Mouse (Mus musculus): ENCODE measurements around the gene Mgst2. TPM values are rescaled to one million over a fixed set of nuclear protein-coding genes. Genes with fewer than 3 reads are reported as not detected.

The Mgst2 gene
- total and polyA plus RNA-seq, 3 experiments: 0.69 to 3.1 TPM; not detected in 1

GRCm38 (mm10) chr3:51708375-51708745 lies 48.2 kb downstream of the Mgst2 start:
- no peak for DNase-seq (ENCODE audit: low read depth, low spot score)

DNA sequence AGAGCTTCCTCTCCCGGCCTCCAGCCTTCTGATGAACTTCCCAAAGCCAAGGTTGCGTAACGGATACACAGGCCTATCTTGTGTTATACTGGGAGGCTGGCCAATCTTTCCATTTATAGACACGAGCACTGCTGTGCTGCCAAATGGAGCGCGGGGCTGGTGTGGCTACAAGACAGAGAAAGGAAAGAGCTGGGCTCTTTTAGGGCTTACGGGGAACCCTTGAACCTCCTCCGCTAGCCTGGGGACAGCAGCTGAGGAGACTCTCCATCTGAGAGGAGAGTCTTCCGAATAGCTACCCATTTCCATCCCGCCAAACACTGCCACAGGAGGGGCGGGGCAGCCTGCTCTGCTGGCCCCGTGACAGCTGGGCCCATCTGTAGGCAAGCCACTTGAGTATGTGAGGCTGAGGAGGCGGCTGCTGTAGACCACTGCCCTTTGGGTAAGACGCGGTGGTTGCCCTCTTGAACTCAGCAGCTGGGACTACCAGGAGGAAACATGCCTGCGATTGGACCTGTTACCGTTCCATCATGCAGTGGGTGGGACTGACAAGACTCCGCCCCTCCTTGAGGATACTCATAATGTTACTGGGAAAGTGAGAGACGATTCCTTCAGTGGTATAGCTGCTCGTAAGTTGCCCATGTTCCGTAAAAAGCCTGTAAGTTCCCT lies 48.7 kb downstream of the Mgst2 start:
- Histone ChIP-seq H3K9ac (ENCODE audit: control insufficient read depth, low read depth, low read length, poor library complexity, severe bottlenecking) (peak overlapping the region; percentile 56), H3K79me2 (ENCODE audit: control insufficient read depth, insufficient read depth, low read length, poor library complexity) (no peaks in the 10 kb centered on the region), H3K36me3 (ENCODE audit: control insufficient read depth in 1 of 2, insufficient read depth in 2 of 2, low read length in 2 of 2) (peaks cover 0 to 14% of the 10 kb centered on the region in 2 experiments; a peak in 2 of 4 replicates), H3K27me3 (ENCODE audit: control insufficient read depth in 1 of 2, insufficient read depth in 2 of 2, low read length in 2 of 2) (no peaks in the 10 kb centered on the region), H3K4me3 (ENCODE audit: control insufficient read depth in 1 of 2, insufficient read depth in 1 of 2, low read depth in 2 of 2, low read length in 2 of 2) (peak overlapping the region; percentile 64 to 91), H3K4me1 (ENCODE audit: control insufficient read depth in 1 of 2, insufficient read depth in 2 of 2, low read length in 2 of 2) (peaks cover 8 to 18% of the 10 kb centered on the region in 2 experiments), H3K27ac (ENCODE audit: control insufficient read depth, low read depth, low read length) (peak overlapping the region; percentile 55), H3K9me3 (replicated peaks; ENCODE audit: insufficient read depth, low read length) (no peaks in the 10 kb centered on the region)
- peak; percentile 90 for DNase-seq (ENCODE audit: low read depth, low spot score)
- no peak for TF ChIP-seq UBTF (IDR thresholded peaks at IDR 0.05; ENCODE audit: borderline replicate concordance, insufficient read depth, low read depth, low read length)
- TF ChIP-seq POLR2AphosphoS5 (IDR thresholded peaks at IDR 0.05; ENCODE audit: borderline replicate concordance, low read depth, low read length): no peak
- 0 out of 2 replicates have a peak, but pooled peaks have one; percentile 7 for TF ChIP-seq ELF1 (IDR thresholded peaks at IDR 0.05; ENCODE audit: low read depth, low read length)
- TF ChIP-seq MXI1 (IDR thresholded peaks at IDR 0.05; ENCODE audit: low read depth, low read length): peak; percentile 61; the same call in 1 of the 2 replicates
- TF ChIP-seq MAZ (IDR thresholded peaks at IDR 0.05; ENCODE audit: low read depth, low read length): no peak
- no peak for TF ChIP-seq CHD1 (IDR thresholded peaks at IDR 0.05; ENCODE audit: low read depth, low read length)
- no peak for TF ChIP-seq GATA1 (IDR thresholded peaks at IDR 0.05; ENCODE audit: low read depth, low read length)
- TF ChIP-seq MAFK (IDR thresholded peaks at IDR 0.05; ENCODE audit: borderline replicate concordance, low read depth, low read length): no peak
- no peak for TF ChIP-seq MAX (IDR thresholded peaks at IDR 0.05; ENCODE audit: low read length)
- no peak for TF ChIP-seq ZNF384 (IDR thresholded peaks at IDR 0.05; ENCODE audit: low read depth, low read length)
- no peak for TF ChIP-seq USF2 (IDR thresholded peaks at IDR 0.05; ENCODE audit: borderline replicate concordance in 1 of 2, insufficient read depth in 1 of 2, low read depth in 1 of 2, low read length in 2 of 2)
- no peak; the same call in 1 of the 2 replicates for TF ChIP-seq SMC3 (IDR thresholded peaks at IDR 0.05; ENCODE audit: low read depth, low read length)
- TF ChIP-seq ETS1 (IDR thresholded peaks at IDR 0.05; ENCODE audit: low read depth, low read length): peak; percentile 63; the same call in 1 of the 2 replicates
- TF ChIP-seq NRF1 (IDR thresholded peaks at IDR 0.05; ENCODE audit: insufficient read depth, low read depth, low read length, poor library complexity, severe bottlenecking): no peak
- peak; percentile 33 for TF ChIP-seq RCOR1 (IDR thresholded peaks at IDR 0.05; ENCODE audit: low read depth, low read length)
- no peak for TF ChIP-seq CTCF (IDR thresholded peaks at IDR 0.05 in 2 of 3, conservative IDR thresholded peaks at IDR 0.05 in 1 of 3; ENCODE audit: control insufficient read depth in 1 of 3, insufficient read depth in 1 of 3, low read depth in 2 of 3, low read length in 3 of 3, poor library complexity in 1 of 3, severe bottlenecking in 1 of 3)
- TF ChIP-seq ZKSCAN1 (IDR thresholded peaks at IDR 0.05; ENCODE audit: low read depth, low read length): no peak
- TF ChIP-seq MEF2A (IDR thresholded peaks at IDR 0.05; ENCODE audit: extremely low read depth, insufficient replicate concordance, low read depth, low read length, poor library complexity, severe bottlenecking): peak; percentile 91; the same call in 1 of the 2 replicates
- peak; percentile 13 to 41; a peak in 2 of 4 replicates for TF ChIP-seq EP300 (IDR thresholded peaks at IDR 0.05; ENCODE audit: low read depth in 1 of 2, low read length in 2 of 2)
- no peak for TF ChIP-seq MYC (IDR thresholded peaks at IDR 0.05; ENCODE audit: low read depth, low read length)
- TF ChIP-seq MYB (IDR thresholded peaks at IDR 0.05; ENCODE audit: low read depth, low read length): no peak
- no peak for TF ChIP-seq E2F4 (IDR thresholded peaks at IDR 0.05; ENCODE audit: borderline replicate concordance, low read depth, low read length)
- 0 out of 2 replicates have a peak, but pooled peaks have one; percentile 36 for TF ChIP-seq HCFC1 (IDR thresholded peaks at IDR 0.05; ENCODE audit: low read depth, low read length)
- 0 out of 2 replicates have a peak, but pooled peaks have one; percentile 19 for TF ChIP-seq TBP (IDR thresholded peaks at IDR 0.05; ENCODE audit: low read depth, low read length)
- no peak for TF ChIP-seq JUND (IDR thresholded peaks at IDR 0.05; ENCODE audit: low read depth, low read length)
- no peak for TF ChIP-seq ZC3H11A (IDR thresholded peaks at IDR 0.05; ENCODE audit: low read depth, low read length)
- no peak for TF ChIP-seq GABPA (IDR thresholded peaks at IDR 0.05; ENCODE audit: low read depth, low read length)

More at GRCm38 (mm10) chr3:51708375-51708745, 48.2 kb downstream of the Mgst2 start:
- H3K4me1 ChIP-seq (ENCODE audit: control insufficient read depth in 1 of 2, insufficient read depth in 2 of 2, low read length in 2 of 2): peaks cover 8 to 16% of the 10 kb centered on the region in 2 experiments
- no peak for TF ChIP-seq MAZ (IDR thresholded peaks at IDR 0.05; ENCODE audit: low read depth, low read length)
- no peak for TF ChIP-seq UBTF (IDR thresholded peaks at IDR 0.05; ENCODE audit: borderline replicate concordance, insufficient read depth, low read depth, low read length)
- TF ChIP-seq MEF2A (IDR thresholded peaks at IDR 0.05; ENCODE audit: extremely low read depth, insufficient replicate concordance, low read depth, low read length, poor library complexity, severe bottlenecking): no peak
- TF ChIP-seq CHD2 (IDR thresholded peaks at IDR 0.05; ENCODE audit: low read length): no peak
- TF ChIP-seq GATA1 (IDR thresholded peaks at IDR 0.05; ENCODE audit: low read depth, low read length): no peak
- no peaks in the 10 kb centered on the region for H3K27me3 ChIP-seq (ENCODE audit: control insufficient read depth in 1 of 2, insufficient read depth in 2 of 2, low read length in 2 of 2)
- H3K9ac ChIP-seq (ENCODE audit: control insufficient read depth, low read depth, low read length, poor library complexity, severe bottlenecking): peak overlapping the region; percentile 56
- no peaks in the 10 kb centered on the region for H3K9me3 ChIP-seq (replicated peaks; ENCODE audit: insufficient read depth, low read length)
- peak overlapping the region; percentile 64 to 91 for H3K4me3 ChIP-seq (ENCODE audit: control insufficient read depth in 1 of 2, insufficient read depth in 1 of 2, low read depth in 2 of 2, low read length in 2 of 2)
- H3K79me2 ChIP-seq (ENCODE audit: control insufficient read depth, insufficient read depth, low read length, poor library complexity): no peaks in the 10 kb centered on the region
- H3K36me3 ChIP-seq (ENCODE audit: control insufficient read depth in 1 of 2, insufficient read depth in 2 of 2, low read length in 2 of 2): peaks cover 0 to 14% of the 10 kb centered on the region in 2 experiments; a peak in 2 of 4 replicates
- H3K27ac ChIP-seq (ENCODE audit: control insufficient read depth, low read depth, low read length): peak overlapping the region; percentile 55
